Mouse (Mus musculus) small intestine, adult 2 months (tissue): Measurements from ENCODE around the gene Fuca1.

Experiments
- CTCF ChIP-seq: fragments of 200-500 bp; IDR thresholded peaks from 2 replicates; pipeline ENCODE4 v1.5.1; 2012; ENCODE audit warnings: low read depth, mild to moderate bottlenecking, control low read depth, inconsistent platforms, low read length, moderate library complexity, mixed read lengths; ENCODE audit not compliant: insufficient replicate concordance, insufficient read length; ENCODE audit errors: extremely low read depth
- POLR2A ChIP-seq: fragments of 200-500 bp; IDR thresholded peaks from 2 replicates; pipeline ENCODE4 v1.6.1; 2012; ENCODE audit warnings: low read depth, mild to moderate bottlenecking, control low read depth, inconsistent platforms, low read length, moderate library complexity

DNA sequence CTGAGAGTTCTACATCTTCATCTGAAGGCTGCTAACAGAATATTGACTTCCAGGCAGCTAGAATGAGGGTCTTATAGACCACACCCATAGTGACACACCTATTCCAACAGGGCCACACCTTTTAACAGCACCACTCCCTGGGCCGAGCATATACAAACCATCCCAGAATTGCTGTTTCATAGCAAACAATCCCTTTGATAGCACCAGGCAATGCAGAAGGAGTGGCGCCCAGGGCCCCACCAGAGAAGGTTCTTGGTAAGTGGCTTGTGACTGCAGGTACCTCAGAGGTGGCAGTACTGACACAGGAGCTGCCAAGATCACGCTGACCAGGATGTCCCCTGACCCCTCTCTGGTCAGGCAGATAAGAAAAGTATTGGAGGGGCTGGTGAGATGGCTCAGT is 32.6 kb downstream of the Fuca1 start:
- no peak for TF ChIP-seq POLR2A
- no peak for TF ChIP-seq CTCF
